Mouse (Mus musculus): ENCODE measurements around the gene Tprgl.

Gene Tprgl

GRCm38 (mm10) chr4:154159002-154159401 lies 1.5 kb downstream of the Tprgl start:
- DNase-seq = peak; percentile 90

DNA sequence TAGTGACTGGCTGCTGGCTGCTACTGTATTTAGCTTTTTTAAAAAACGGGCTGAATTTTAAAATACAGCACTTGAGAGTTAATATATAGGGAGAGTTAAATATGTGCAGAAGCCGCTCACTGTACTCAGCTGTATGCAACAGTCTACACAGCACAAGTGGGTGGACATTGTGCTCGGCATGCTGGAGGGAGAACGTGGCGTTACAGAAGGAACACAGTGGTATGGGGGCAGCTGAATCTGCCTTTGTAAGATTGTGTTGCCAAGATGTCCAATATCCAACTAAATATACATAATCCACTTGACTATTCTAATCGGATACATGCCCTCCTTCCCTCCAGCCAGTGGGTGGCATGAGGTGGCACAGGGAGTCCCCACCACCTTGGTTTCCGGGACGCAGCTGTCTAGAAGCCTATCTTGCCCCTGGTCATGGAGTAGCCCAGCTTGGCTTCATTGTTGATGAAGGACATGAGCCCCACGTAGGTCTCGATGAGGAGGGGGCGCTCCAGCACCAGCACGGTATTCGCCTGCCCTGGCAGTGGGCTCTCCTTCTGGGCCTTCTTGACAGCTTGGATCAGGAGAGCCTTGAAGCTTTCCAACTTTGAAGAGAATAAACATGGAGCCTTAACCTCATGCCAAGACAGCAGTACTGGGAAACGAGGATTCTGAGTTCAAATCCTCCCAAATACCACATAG lies 2.4 kb downstream of the Tprgl start:
- DNase-seq = no peak

DNA sequence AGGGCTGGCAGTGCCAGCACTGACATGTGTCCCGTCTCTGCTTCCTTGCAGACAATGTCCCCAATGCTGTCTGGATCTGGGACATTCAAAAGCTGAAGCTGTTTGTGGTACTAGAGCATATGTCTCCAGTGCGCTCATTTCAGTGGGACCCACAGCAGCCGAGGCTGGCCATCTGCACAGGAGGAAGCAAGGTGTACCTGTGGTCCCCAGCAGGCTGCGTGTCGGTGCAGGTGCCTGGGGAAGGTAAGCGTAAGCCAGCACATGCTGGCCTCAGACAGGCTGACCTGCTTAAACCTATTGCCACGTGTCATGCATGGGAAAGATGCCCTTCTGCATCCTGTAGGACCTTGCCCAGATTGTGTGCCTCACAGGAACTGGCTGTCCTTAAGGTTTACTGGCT lies 4.4 kb downstream of the Tprgl start:
- DNase-seq = no peak

- no peak for DNase-seq
Observed at GRCm38 (mm10) chr4:154154104-154154503, 6.4 kb downstream of the Tprgl start.

GRCm38 (mm10) chr4:154146342-154146741 lies 14.1 kb downstream of the Tprgl start:
- no peak for DNase-seq

DNA sequence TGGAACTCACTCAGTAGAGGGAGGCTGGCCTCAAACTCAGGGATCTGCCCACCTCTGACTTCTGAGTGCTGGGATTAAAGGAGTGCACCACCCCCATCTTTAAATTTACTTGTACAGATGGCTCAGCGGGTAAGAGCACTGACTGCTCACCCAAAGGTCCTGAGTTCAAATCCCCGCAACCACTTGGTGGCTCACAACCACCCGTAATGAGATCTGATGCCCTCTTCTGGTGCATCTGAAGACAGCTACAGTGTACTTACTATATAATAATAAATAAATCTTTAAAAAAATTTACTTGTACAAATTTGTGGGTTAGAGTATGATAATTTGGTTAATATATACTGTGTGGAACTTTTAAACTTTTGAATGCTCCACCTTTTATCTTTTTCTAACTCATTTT lies 15.8 kb downstream of the Tprgl start:
- no peak for DNase-seq

DNA sequence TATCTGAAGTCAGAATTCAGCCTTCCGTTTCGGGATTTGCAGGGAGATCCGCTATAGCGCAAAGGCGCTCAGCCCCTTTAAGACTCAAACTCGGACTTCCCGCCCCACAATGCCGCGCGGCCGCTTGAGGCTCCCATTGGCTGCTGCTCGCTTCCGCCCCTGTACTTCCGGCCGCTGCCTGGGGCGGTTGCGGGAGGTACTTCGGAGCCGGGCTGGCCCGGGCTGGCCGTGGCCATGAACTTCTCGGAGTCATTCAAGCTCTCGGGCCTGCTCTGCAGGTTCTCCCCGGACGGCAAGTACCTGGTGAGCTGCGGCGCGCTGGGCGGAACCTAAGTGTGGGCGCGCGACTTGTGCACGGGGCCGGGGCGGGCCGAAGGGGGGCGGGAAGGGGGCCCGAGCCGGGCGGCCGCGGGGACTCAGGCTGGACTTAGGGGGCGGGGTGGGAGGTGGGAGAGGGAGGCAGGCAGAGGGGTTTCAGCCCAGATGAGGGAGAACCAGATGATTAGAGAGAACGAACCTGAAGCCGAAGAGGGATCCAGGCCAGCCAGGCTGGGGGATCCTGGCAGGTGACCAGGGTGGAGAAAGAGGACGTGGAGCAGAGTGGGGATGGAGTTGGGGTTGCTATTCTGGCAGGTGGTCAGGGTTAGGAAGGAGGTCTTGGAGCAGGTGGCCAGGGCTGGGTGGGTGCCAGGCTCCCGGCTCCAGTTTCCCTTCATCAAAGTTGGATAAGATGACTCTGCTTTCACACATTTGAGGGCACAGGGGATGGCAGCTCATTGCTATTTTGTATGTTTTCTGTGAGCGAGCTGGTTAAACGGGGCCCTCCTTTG lies 18.0 kb downstream of the Tprgl start, which contains the start of gene Wrap73:
Gene Wrap73 (plus strand): TSS at position 162 of the 830 bp plus-strand sequence.
- DNase-seq = peak; percentile 92

DNA sequence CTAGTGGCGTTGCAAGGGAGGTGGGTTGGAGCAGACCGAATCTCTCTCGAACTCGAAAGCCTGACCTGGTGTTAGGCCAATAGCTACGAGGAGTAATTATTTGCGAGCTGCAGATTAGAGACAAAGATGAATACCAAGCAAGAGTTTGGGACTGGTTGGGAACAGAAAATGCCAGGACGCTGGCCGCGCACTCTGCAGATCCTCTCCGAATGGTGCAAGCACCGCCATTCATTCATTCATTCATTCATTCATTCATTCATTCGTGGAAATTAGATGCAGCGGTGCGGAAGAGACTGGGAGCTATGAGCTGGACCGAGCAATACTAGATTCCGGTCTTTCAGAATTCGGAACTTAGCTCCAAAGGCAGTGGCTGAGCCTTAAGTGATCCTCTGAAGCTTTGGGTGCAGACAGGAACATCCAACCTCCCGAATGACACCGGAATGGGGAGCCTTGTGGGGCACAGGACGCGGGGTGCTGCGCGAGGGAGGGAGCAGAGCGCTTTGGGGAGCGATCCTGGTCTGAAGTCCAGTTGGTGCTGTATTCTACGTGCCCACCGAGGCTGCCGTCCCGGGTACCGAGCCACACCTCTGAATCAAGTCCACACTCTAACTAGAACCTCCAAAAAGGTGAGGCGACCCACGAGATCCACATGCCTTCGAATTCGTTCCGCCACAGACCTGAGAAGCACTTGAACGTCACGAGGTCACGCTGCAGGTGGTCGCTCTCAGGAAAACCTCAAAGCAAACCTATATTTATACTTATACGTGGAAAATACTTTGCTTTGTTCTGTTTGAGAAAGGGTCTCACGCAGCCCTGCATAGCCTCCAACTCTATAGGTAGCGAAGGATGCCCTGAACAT lies 19.2 kb downstream of the Tprgl start:
- no peak for DNase-seq

- DNase-seq = no peak
Observed at GRCm38 (mm10) chr4:154140213-154141008, 20.1 kb downstream of the Tprgl start.

DNA sequence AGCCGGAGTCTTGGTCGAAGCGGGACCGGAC lies 20.5 kb downstream of the Tprgl start, which contains the start of gene Trp73:
Gene Trp73 (minus strand): TSS at position 27 of the 31 bp plus-strand sequence.
- DNase-seq = no peak

GRCm38 (mm10) chr4:154139671-154140181 lies 20.7 kb downstream of the Tprgl start:
- no peak for DNase-seq

GRCm38 (mm10) chr4:154137139-154137538 lies 23.3 kb downstream of the Tprgl start:
- no peak for DNase-seq

GRCm38 (mm10) chr4:154134803-154135202 lies 25.7 kb downstream of the Tprgl start:
- no peak for DNase-seq

GRCm38 (mm10) chr4:154131894-154132293 lies 28.6 kb downstream of the Tprgl start:
- no peak for DNase-seq

- DNase-seq = no peak
Observed at GRCm38 (mm10) chr4:154129950-154130349, 30.5 kb downstream of the Tprgl start.

- DNase-seq = no peak
Observed at GRCm38 (mm10) chr4:154127273-154127672, 33.2 kb downstream of the Tprgl start.

DNA sequence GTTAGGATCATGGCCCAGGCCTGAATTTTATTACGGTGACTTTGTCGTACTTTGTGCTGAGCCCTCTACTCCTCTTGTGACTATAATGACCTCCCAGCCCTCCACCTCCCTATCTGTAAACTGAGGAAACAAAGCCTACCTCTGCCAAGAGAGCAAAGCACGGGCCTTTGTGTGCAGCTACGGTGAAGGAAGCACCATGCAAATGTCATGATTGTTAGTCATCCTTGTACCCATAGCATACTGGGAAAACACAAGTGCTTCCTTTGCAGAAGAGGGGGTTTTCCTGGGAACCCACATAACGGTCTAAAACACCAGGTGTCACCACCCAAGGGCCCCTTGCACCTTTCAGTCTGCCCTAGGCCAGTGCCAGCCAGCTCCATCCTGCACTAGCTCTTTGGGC lies 35.3 kb downstream of the Tprgl start:
- no peak for DNase-seq

DNA sequence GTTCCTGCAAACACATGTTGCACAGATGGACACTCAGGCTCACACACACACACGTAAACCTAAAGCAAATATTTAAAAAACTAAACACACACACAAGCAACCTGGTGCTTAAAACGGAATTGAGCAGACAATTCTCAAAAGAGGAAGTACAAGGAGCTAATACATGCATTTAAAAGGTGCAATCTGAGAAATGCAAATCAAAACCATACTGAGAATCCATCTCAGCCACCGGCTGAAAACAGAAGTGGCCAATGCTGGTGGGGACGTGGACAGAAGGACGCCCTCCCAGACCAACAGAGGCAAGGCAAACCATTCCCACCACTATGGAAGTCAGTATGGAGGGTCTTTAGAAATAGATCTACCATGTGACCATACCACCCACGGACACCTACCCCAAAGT lies 36.9 kb downstream of the Tprgl start:
- DNase-seq = no peak

DNA sequence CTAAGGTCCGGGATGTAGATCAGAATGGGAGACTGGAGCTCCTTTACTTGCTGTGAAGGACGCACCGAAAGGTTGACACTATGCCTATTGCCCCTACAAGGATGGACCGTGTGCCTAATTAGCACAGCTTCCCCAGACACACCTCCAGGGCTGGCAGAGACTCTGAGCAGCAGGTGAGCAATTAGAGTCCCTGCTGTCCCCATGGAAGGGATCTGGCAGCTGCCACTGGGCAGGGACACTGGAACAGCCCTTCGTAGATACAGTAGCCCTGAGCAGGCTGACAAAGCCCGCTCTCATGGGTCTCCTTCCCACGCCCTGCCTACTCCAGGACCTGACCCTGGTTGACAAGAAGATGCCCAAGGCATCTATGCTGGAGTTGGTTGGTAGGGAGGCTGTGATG lies 38.1 kb downstream of the Tprgl start:
- no peak for DNase-seq

GRCm38 (mm10) chr4:154121800-154122199 lies 38.7 kb downstream of the Tprgl start:
- DNase-seq = no peak

DNA sequence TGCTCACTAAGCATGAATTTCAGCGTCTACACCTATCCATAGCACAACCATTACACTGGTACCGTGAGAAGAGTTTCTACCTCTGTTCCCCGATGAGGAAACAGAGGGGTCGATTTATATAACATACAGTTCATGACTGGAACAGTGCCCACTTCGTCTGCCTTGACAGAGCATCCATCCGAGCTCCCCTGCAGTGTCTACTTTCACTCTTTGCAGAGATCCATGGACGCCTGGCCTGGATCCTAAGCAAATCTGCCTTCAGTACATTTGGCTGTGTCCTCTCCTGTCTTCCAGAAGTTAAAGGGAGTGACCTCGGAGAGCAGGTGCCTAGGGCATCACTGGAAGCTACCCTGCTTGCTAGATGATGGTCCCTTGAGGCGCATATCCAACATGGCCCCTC lies 41.3 kb downstream of the Tprgl start:
- no peak for DNase-seq

- DNase-seq = no peak
Observed at GRCm38 (mm10) chr4:154118782-154119181, 41.7 kb downstream of the Tprgl start.

GRCm38 (mm10) chr4:154116421-154116820 lies 44.0 kb downstream of the Tprgl start:
- DNase-seq = peak; percentile 6
